Mouse (Mus musculus): ENCODE measurements around the gene Atp2c1. TPM values are rescaled to one million over a fixed set of nuclear protein-coding genes. Genes with fewer than 3 reads are reported as not detected.

The Atp2c1 gene
- polyA plus RNA-seq, 1 experiment from 2014 or later: 118 TPM

Other genes with a start within 250 kb of the Atp2c1 start
- gene Aste1, start 131.9 kb downstream of the Atp2c1 start, polyA plus RNA-seq (2014; fragmentation: Nextera tagmentation; extraction: Ambion mirVana): 11.4 and 13.7 TPM in 2 replicates
- 2.9 and 3.2 TPM in 2 replicates for gene Nek11, start 131.8 kb downstream of the Atp2c1 start, polyA plus RNA-seq (2014; fragmentation: Nextera tagmentation; extraction: Ambion mirVana)
- 19.7 and 20.5 TPM in 2 replicates for gene Pik3r4, start 115.7 kb upstream of the Atp2c1 start, polyA plus RNA-seq (2014; fragmentation: Nextera tagmentation; extraction: Ambion mirVana)

Data from hindbrain, embryonic 14.5 days (tissue).